Mouse (Mus musculus) ES-E14 (cell line): Measurements from ENCODE around the gene Smad5.

Experiments used
- HCFC1 ChIP-seq: IDR thresholded peaks from 2 replicates; pipeline ENCODE4 v1.6.1; 2012; ENCODE audit warnings: low read length, inconsistent platforms, borderline replicate concordance; ENCODE audit not compliant: insufficient read depth
- MAFK ChIP-seq: IDR thresholded peaks from 2 replicates; pipeline ENCODE4 v1.6.1; 2014; ENCODE audit warnings: mild to moderate bottlenecking, low read depth, low read length, inconsistent platforms; ENCODE audit not compliant: insufficient read depth
- ZC3H11A ChIP-seq: IDR thresholded peaks from 2 replicates; pipeline ENCODE4 v1.6.1; 2012; ENCODE audit warnings: low read depth, mild to moderate bottlenecking, inconsistent platforms, low read length, borderline replicate concordance
- ZNF384 ChIP-seq: IDR thresholded peaks from 2 replicates; pipeline ENCODE4 v1.6.1; 2012; ENCODE audit warnings: low read depth, low read length, inconsistent platforms

GRCm38 (mm10) chr13:56692644-56693043 lies 10.2 kb upstream of the Smad5 start:
- TF ChIP-seq HCFC1 = no peak
- no peak for TF ChIP-seq ZC3H11A
- no peak for TF ChIP-seq MAFK
- no peak for TF ChIP-seq ZNF384
